Mouse (Mus musculus) adrenal gland, postnatal 36 days (tissue): ENCODE data around the gene 2810021J22Rik. TPM values are rescaled to one million over a fixed set of nuclear protein-coding genes. Genes with fewer than 3 reads are reported as not detected.

ENCODE experiments used
- DNase-seq, 2 experiments: peaks; one replicate each; pipeline ENCODE4 v3.0.0; 2021; ENCODE audit warnings: mixed read lengths in 1 of 2
- total RNA-seq, 2 experiments: library from RNA; stranded (reverse); gene quantifications; 2 replicates each; pipeline ENCODE4 v1.2.3; 2021

2810021J22Rik gene
- total RNA-seq, 2 experiments from 2014 or later: 4.4 to 6.2 TPM

DNA sequence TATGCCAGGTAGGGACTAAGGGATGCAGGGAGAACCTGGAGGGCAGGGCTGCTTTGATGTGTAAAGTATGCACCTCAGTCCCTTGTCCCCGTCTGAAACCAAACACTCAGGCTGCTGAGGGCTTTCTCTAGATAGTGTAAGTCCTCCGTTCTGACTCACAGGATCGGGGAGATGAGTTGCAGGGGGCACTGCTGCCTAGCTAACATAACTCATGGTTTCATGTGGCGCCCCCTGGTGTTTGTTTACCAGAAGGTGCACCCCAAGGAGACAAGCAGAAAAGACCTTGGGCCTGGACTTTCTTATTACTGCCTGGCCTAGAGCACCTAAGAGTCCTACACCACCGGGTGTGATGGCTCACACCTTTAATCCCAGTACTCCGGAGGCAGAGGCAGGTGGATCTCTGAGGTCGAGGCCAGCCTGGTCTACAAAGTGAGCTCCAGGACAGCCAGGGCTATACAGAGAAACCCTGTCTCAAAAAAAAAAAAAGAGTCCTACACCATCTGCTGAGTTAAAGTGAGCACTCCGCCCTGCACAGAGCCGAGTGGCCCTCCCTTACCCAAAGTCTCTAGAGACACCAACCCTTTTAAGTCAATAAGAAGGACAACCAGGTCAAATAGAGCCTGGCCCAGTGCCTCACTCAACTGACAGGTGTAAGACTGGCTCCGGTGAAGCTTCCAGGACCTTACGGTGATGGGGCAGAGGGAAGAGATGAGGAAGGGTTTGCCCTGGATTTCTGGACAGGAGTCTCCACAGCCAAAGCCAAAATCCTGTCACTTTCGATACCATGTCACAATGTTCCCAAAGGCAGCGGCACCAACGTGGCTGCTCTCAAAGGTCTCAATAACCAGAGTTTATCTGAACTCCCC is 50.1 kb downstream of the 2810021J22Rik start:
- peak; percentile 59 to 71 for DNase-seq

DNA sequence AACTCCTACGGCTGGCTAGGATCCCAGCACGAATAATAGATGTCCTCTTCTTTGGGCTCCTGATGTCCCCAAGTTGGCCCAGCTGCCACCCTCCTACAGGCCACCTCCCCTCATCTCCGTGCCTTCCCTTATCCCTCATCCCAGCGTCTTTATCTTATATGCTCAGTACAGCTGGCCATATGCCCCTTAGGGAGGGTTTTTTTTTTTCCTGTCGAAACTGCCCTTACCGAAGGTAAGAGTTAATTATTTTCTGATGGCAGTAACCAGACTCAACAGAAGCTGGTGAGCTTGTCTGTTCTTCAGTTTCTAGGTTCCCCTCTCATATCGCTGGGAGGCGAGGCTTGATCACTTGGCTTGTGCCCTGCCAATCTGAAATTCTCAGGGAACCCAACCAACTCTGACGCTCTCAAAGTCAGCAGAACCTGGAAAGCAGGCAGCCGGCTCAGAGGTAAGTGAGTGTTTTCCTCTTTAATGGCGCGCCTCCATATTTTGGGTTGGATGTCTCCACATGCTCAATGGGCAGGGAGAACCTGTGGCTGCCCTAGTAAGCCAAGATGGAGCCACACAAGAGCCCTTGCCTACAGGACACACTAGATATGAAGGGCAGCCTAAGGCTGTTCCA is 50.8 kb downstream of the 2810021J22Rik start, which contains the start of gene Btnl10:
Btnl10 (plus strand) TSS at position 164 of the 622 bp plus-strand sequence.
- DNase-seq: no peak

DNA sequence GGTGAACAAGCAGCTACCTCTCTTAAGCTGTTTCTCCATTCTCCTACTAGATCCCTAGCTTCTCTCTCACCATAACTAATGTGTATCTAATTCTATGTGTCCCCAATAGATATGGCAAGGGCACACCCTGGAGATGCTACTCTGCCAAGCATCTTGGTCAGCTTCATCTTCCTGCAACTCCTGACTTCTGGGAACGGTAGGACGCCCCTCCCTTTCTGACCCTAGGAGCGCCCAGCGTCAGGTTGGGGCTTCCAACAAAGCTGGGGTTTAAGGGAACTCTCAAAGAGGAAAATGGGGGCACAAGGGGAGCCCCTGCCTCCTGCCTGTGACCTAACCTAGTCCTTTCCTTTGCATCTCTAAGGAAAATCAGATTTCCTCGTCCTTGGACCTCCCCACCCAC is 51.7 kb downstream of the 2810021J22Rik start:
- no peak for DNase-seq

DNA sequence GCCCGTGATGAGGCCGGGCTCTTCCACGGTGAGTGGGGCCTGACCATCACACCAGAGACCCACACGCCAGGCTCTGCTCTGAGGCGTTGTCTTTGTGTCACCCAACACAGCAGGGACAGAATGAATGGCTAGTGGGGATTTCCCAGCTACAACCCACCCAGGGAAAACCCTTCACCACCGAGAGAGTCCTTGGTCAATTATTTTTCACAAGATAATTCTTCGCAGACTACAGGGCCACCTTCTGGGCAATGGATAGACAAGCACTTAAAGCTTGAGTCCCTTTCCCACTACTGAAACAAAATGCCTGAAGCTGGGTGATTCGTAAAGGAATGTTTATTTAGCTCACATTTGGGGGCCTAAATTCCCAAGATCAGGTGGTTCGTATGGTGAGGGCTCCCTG is 55.4 kb downstream of the 2810021J22Rik start:
- no peak for DNase-seq

DNA sequence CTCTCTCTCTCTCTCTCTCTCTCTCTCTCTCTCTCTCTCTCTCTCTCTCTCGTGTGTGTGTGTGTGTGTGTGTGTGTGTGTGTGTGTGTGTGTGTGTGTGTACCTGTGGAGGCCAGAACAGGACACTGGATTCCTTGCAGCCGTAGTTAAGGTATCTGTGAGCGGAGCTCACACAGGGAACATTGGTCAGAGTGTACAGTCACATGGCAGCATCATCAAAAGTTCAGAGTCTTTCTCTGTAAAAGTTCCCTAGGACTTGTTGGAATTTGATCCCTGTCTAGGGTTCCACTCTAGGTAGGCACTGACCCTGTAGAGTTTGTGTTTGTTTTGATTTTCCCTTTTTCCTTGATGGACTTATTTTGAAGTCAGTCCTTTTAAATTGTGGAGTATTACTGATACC is 59.6 kb downstream of the 2810021J22Rik start:
- no peak for DNase-seq

DNA sequence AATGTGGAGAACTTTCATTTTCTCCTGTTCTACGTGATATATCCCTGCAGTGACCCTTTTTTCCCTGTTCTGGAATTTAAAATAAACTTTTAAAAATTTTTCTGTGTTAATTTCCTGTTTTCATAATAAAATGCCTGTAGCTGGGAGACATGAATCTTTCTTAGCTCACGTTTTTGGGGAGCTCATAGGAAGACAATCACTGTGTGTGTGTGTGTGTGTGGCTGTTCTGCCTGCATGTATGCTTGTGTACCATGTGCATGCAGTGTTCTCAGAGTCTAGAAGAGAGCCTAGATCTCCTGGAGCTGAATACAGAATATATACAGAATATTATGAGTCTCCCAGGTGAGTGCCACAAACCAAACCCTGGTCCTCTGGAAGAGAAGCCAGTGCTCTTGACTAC is 60.0 kb downstream of the 2810021J22Rik start:
- DNase-seq: no peak

DNA sequence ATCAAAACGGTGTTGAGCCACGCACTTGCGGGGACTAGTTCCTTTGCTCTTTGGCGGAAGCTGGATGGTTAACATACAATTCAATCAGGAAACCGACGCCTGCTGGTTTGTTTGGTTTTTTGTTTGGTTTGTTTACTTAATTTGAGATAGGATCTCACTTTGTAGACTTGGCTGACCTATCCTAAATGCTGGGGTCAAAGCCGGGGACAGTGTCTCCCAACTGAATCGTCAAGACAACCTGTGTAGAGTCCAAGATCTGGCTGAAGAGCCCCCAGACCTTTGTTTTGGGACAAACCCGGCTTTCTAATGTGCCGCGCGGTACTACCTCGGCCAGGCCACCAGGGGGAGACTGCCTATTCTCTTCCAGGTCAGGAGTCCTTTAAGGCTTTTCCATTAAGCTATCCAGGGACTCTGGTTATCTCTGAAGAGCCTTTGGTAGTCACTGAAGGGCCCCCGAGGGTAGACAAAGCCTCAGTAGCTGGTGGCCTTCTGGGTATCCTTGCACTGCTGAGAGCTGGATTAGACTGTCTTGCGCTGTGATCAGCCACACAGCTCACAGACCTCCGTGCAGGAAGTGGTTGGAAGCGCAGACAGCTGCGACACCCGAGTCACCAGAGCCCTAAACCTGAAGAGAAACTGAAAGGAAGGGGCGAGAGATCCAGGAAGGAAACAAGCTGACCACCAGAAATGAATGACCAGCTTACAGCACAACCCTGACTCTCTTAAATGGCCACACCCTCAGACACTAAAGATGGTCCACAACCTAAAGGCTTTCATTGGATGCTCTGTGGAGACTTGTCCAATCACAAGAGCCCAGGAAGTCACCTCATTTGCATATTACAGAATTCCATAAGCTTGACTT is 61.0 kb downstream of the 2810021J22Rik start:
- DNase-seq: peak; percentile 56 to 73

DNA sequence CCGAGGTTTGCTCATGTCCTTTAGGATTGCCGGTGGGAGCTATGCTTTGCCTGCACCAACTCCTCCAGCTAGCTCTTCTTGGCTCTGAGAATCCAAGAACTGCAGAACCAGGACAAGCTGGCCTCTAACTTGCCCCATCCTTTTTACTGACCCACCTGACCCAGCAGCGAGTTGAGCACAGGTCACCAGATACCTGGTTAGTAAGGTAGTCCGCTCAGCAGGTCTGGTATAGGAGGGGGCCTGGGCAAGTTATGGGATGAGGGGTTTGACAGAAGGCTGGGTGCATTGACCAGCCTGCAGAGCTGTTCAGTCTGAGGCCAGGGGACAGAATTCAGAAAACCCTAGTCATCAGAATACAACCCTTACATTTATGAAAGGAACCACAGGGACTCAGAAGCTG is 62.0 kb downstream of the 2810021J22Rik start:
- no peak for DNase-seq

DNA sequence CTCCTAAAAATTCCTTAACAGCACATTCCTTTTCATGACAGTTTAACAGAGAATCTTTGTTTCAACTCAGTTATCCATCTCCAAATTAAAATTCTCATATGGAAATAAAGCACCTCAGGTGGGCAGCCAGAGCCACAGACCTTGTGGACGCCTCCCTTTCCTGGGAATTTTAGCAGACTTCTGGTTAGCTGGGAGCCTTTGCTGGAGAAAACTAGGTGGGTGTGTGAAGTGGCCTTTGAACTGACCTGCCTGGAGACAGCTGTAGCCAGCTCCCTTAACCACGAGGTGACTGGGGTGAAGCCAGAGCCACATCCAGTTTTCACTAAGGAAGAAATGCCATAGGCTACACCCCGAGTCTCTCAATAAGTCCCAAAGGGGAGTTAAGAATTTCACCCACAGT is 62.6 kb downstream of the 2810021J22Rik start:
- no peak for DNase-seq

DNA sequence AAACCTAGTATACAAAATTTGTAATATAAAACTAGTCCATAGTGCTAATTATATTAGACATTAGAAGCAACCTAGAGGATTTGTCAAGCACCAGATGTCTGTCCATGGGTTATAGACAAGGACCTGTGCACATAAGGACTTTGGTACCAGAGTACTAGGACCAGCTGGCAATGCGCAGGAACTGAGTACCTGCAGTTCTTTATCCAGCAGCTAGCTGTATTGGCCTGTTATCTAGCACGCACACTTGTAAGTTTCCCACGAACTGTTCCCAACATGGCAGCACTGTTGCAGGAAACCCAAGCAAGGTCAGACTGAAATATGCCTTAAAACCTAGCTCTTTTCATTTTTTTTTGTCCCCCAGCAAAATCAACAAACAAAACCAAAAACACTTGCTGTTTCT is 63.2 kb downstream of the 2810021J22Rik start:
- no peak for DNase-seq

DNA sequence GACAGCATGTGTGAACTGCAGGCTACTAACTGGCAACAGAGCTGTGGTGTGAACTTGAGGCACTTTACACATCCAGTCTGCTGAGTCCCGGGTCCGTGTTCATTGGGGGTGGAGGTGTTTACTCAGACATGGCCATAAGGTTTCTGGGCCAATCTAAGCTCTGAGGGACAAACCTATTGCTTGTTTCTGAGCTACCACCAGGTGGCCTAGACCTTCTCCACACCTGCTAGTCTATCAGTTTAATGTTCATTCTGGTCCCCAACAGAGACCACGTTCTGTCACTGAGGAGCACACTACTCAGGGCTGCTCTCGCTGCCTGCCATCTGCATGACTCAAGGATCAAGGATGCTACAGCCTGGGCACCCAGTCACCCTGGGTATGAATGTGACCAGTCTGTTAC is 64.6 kb downstream of the 2810021J22Rik start:
- no peak for DNase-seq

Other genes starting within 250 kb of the 2810021J22Rik start
- gene Olfr323, start 236.7 kb upstream of the 2810021J22Rik start, total RNA-seq: not detected
- gene Trim58, start 226.8 kb upstream of the 2810021J22Rik start, total RNA-seq: not detected
- gene Olfr322, start 208.4 kb upstream of the 2810021J22Rik start, total RNA-seq: not detected
- gene Olfr320, start 186.1 kb upstream of the 2810021J22Rik start, total RNA-seq: not detected
- gene Olfr319, start 168.1 kb upstream of the 2810021J22Rik start, total RNA-seq: not detected
- gene Olfr318, start 143.2 kb upstream of the 2810021J22Rik start, total RNA-seq: not detected
- gene Olfr317, start 128.0 kb upstream of the 2810021J22Rik start, total RNA-seq: not detected
- gene Olfr316, start 114.5 kb upstream of the 2810021J22Rik start, total RNA-seq: not detected
- not detected for gene Olfr315, start 94.0 kb upstream of the 2810021J22Rik start, total RNA-seq
- gene Olfr314, start 84.3 kb upstream of the 2810021J22Rik start, total RNA-seq: not detected
- 1 to 10 TPM; 1.4 to 2.4 TPM for gene Fam183b, start 65.3 kb upstream of the 2810021J22Rik start, total RNA-seq
- not detected for gene Olfr313, start 52.2 kb upstream of the 2810021J22Rik start, total RNA-seq
- not detected for gene Olfr312, start 38.0 kb upstream of the 2810021J22Rik start, total RNA-seq
- gene Olfr311, start 28.0 kb upstream of the 2810021J22Rik start, total RNA-seq: not detected
- gene Gm12258, start 20.1 kb upstream of the 2810021J22Rik start, total RNA-seq: 1 to 10 TPM; 3.3 to 3.6 TPM
- 1 to 10 TPM; 3.1 to 3.2 TPM for gene Zfp39, start 37.0 kb downstream of the 2810021J22Rik start, total RNA-seq
- not detected for gene Btnl10, start 50.7 kb downstream of the 2810021J22Rik start, total RNA-seq
- gene Rnf187, start 71.7 kb downstream of the 2810021J22Rik start, total RNA-seq: 100 to 1,000 TPM; 173 to 181 TPM
- 1 to 10 TPM; 4.5 to 5.8 TPM for gene Hist3h2ba, start 81.7 kb downstream of the 2810021J22Rik start, total RNA-seq
- 10 to 100 TPM; 20.0 to 21.8 TPM for gene Hist3h2a, start 87.5 kb downstream of the 2810021J22Rik start, total RNA-seq
- under 1 TPM; 0.10 to 0.26 TPM for gene Trim17, start 87.5 kb downstream of the 2810021J22Rik start, total RNA-seq
- 10 to 100 TPM; 23.7 to 25.5 TPM for gene Trim11, start 110.9 kb downstream of the 2810021J22Rik start, total RNA-seq